Mouse (Mus musculus) spleen, adult 2 months (tissue): ENCODE results near the gene Hsd11b1.

ENCODE experiments used
- CTCF ChIP-seq: fragments of 200-500 bp; IDR thresholded peaks from 2 replicates; pipeline ENCODE4 v1.5.1; 2011; ENCODE audit warnings: mild to moderate bottlenecking, inconsistent platforms; ENCODE audit not compliant: insufficient read depth, insufficient read length, insufficient replicate concordance; ENCODE audit errors: extremely low read depth
- POLR2A ChIP-seq: fragments of 200-500 bp; IDR thresholded peaks from 2 replicates; pipeline ENCODE4 v1.6.1; 2011; ENCODE audit warnings: low read depth, low read length, inconsistent platforms

DNA sequence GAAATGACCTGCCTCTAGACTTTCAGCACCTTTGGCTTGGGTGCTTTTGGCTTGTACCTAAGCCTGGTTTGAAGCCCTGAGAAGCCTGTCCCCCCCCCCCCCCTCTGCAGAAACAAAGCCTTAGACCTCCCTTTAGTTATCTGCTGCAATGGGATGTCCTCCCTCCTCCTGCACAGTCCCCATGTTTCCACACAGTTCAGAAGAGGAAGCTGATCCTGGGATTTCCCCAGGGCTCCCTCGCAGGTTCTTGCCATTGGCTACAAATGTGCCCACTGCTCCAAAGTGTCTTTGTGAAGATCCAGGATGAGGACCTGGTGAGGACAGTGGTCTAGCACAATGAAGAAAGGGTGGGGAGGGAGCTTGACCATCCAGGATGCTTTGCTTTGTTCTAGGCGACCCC lies 39.2 kb upstream of the Hsd11b1 start:
- TF ChIP-seq CTCF (no peak), POLR2A (no peak)
